Comparison of ENCODE assay signal across 17 mouse cellular contexts in genomic region chr4:43535628-43536027, GRCm38 (mm10). TPM values are rescaled to one million over a fixed set of nuclear protein-coding genes. Genes with fewer than 3 reads are reported as not detected.
"Had no signal": no experiment of that assay in that cellular context is flagged by ENCODE, and none has a peak within 500 bp of the region (broad histone marks: within the 10 kb centered on the region; RNA-seq: fewer than 3 reads in every experiment).

No protein-coding gene starts in this region.

- DNase-seq: retina, postnatal 1 day; right cerebral cortex, adult 18-20 months; right cerebral cortex, postnatal 14 days; right cerebral cortex, postnatal 25 days; right cerebral cortex, postnatal 4 days; spleen, adult 18-20 months; thymus, adult 18-20 months; thymus, adult 2 months; thymus, postnatal 14 days; thymus, postnatal 25 days; thymus, postnatal 36 days; thymus, postnatal 4 days had no signal

- H3K9me3 ChIP-seq: neural tube, embryonic 15.5 days; stomach, embryonic 15.5 days had no signal

- H3K4me1 ChIP-seq: stomach, embryonic 15.5 days had no signal

- H3K27ac ChIP-seq: neural tube, embryonic 15.5 days; stomach, embryonic 15.5 days; stomach, postnatal 0 days had no signal

- H3K27me3 ChIP-seq: neural tube, embryonic 15.5 days; stomach, embryonic 15.5 days had no signal

- H3K4me3 ChIP-seq: neural tube, embryonic 15.5 days; stomach, embryonic 15.5 days had no signal

RNA-seq across cellular contexts. Expression of gene Car9, which starts 28.9 kb away (rescaled TPM):
- total RNA-seq: neutrophil, adult 5-6 weeks had no signal
- polyA plus RNA-seq: neural tube, embryonic 14.5 days had no signal
